Mouse (Mus musculus) bone marrow, adult 2 months (tissue): ENCODE results near the gene Mettl2.

ENCODE experiments used
- CTCF ChIP-seq: fragments of 200-500 bp; IDR thresholded peaks from 2 replicates; pipeline ENCODE4 v1.5.1; 2011; ENCODE audit warnings: low read length, control low read depth; ENCODE audit not compliant: control insufficient read depth, insufficient read depth
- POLR2A ChIP-seq: fragments of 200-500 bp; IDR thresholded peaks from 2 replicates; pipeline ENCODE4 v1.6.1; 2011; ENCODE audit warnings: low read depth, mild to moderate bottlenecking, control low read depth, low read length, borderline replicate concordance; ENCODE audit not compliant: control insufficient read depth

- no peak for TF ChIP-seq CTCF
- TF ChIP-seq POLR2A = 0 out of 2 replicates have a peak, but pooled peaks have one; percentile 21
These were observed 350 bp downstream of the Mettl2 start for GRCm38 (mm10) chr11:105126520-105127029.
